Mouse (Mus musculus) Muller cell, postnatal 12 days (primary cell): ENCODE measurements around the gene Sbf1.

Experiments used
- DNase-seq: peaks from one replicate; pipeline ENCODE4 v3.0.0-alpha.2; 2015; ENCODE audit errors: inconsistent ontology term

Sbf1 gene

GRCm38 (mm10) chr15:89284094-89284493, 31.0 kb downstream of the Sbf1 start:
- DNase-seq = no peak

- no peak for DNase-seq
Observed at GRCm38 (mm10) chr15:89282546-89282945, 32.6 kb downstream of the Sbf1 start.

GRCm38 (mm10) chr15:89277366-89277765, 37.7 kb downstream of the Sbf1 start:
- no peak for DNase-seq

- no peak for DNase-seq
Observed at GRCm38 (mm10) chr15:89275497-89275896, 39.6 kb downstream of the Sbf1 start.

- no peak for DNase-seq
Observed at GRCm38 (mm10) chr15:89264485-89264884, 50.6 kb downstream of the Sbf1 start.

- DNase-seq = no peak
Observed at GRCm38 (mm10) chr15:89258997-89259396, 56.1 kb downstream of the Sbf1 start.

- DNase-seq = no peak
Observed at GRCm38 (mm10) chr15:89255330-89255729, 59.8 kb downstream of the Sbf1 start.

- DNase-seq = no peak
Observed at GRCm38 (mm10) chr15:89249063-89249462, 66.0 kb downstream of the Sbf1 start.

GRCm38 (mm10) chr15:89241025-89241424, 74.1 kb downstream of the Sbf1 start:
- DNase-seq = no peak

GRCm38 (mm10) chr15:89239751-89240392, 75.2 kb downstream of the Sbf1 start:
- DNase-seq = no peak
